8 mouse cellular contexts compared by ENCODE assay signal in genomic region chr8:13785764-13786299, GRCm38 (mm10). TPM values are rescaled to one million over a fixed set of nuclear protein-coding genes. Genes with fewer than 3 reads are reported as not detected.
DNase-seq lines count a peak whose midpoint lies in the region; ATAC-seq lines count a peak whose summit lies in the region.

No protein-coding gene starts in this region.

- peak overlapping the region; percentile 72 for H3K4me3 ChIP-seq in intestine, embryonic 14.5 days (ENCODE audit: low read depth, low read length)

- H3K36me3 ChIP-seq in intestine, embryonic 14.5 days (ENCODE audit: control insufficient read depth, insufficient read depth, low read length), result peaks cover 41% of the 10 kb centered on the region

- peaks cover 9% of the 10 kb centered on the region for H3K4me1 ChIP-seq in intestine, embryonic 14.5 days (replicated peaks; ENCODE audit: control insufficient read depth, insufficient read depth, low read length)

- peak overlapping the region; percentile 82 for H3K4me2 ChIP-seq in intestine, embryonic 14.5 days (ENCODE audit: low read length)

- ATAC-seq in intestine, embryonic 14.5 days (replicated peaks; ENCODE audit: low FRiP score, low TSS enrichment, low read depth), result peak; percentile 96

- H3K9ac ChIP-seq in intestine, embryonic 14.5 days (ENCODE audit: low read length), result peak overlapping the region; percentile 98

- DNase-seq in adrenal gland, adult (ENCODE audit: inconsistent age in 2 of 2, low spot score in 1 of 2), result peak; percentile 95 to 98
- peak; percentile 98 for DNase-seq in embryo, embryonic 10.5 days (ENCODE audit: low spot score)
- DNase-seq in gastrocnemius, postnatal 25 days, result peak; percentile 95
- peak; percentile 100 for DNase-seq in intestine, embryonic 14.5 days (ENCODE audit: low spot score)
- DNase-seq in left cerebral cortex, postnatal 14 days (ENCODE audit: low spot score in 2 of 2), result peak; percentile 97
- peak; percentile 98 for DNase-seq in mesoderm, embryonic 11.5 days (ENCODE audit: low read depth, low spot score)
- peak; percentile 89 to 93 for DNase-seq in right cerebral cortex, postnatal 36 days (ENCODE audit: low spot score in 2 of 2)
- peak; percentile 97 for DNase-seq in yolk sac, embryonic 10.5 days (ENCODE audit: low spot score)

- peak overlapping the region; percentile 98 for H3K27ac ChIP-seq in intestine, embryonic 14.5 days (ENCODE audit: low read depth)

- H3K9me3 ChIP-seq in intestine, embryonic 14.5 days (ENCODE audit: control insufficient read depth, low read length), result no peaks in the 10 kb centered on the region

- intact Hi-C loops in left cerebral cortex, postnatal 14 days (cut with DNase I), result no loop called here

- under 1% methylated on average over 46 of the region's 47 CpGs for WGBS in intestine, embryonic 14.5 days

- no peaks in the 10 kb centered on the region for H3K27me3 ChIP-seq in intestine, embryonic 14.5 days (replicated peaks; ENCODE audit: control insufficient read depth, insufficient read depth, low read length)

RNA-seq across cellular contexts. Expression of gene Upf3a, which starts 0.4 kb away (rescaled TPM):
- 1 to 10 TPM; 8.3 to 9.4 TPM for total RNA-seq in gastrocnemius, postnatal 25 days (2021)
- 36.7 and 41.5 TPM in 2 replicates for polyA plus RNA-seq in intestine, embryonic 14.5 days (2014; fragmentation: Nextera tagmentation; extraction: Ambion mirVana)
- 10 to 100 TPM; 37.2 to 38.0 TPM for total RNA-seq in left cerebral cortex, postnatal 14 days (2021)

RNA-seq across cellular contexts. Expression of gene Cdc16, which starts 28.4 kb away (rescaled TPM):
- total RNA-seq in gastrocnemius, postnatal 25 days (2021), result 10 to 100 TPM; 26.9 to 31.0 TPM
- 175 and 187 TPM in 2 replicates for polyA plus RNA-seq in intestine, embryonic 14.5 days (2014; fragmentation: Nextera tagmentation; extraction: Ambion mirVana)
- total RNA-seq in left cerebral cortex, postnatal 14 days (2021), result 10 to 100 TPM; 54.2 to 57.4 TPM

RNA-seq across cellular contexts. Expression of gene AF366264, which starts 52.4 kb away (rescaled TPM):
- total RNA-seq in gastrocnemius, postnatal 25 days (2021), result not detected
- polyA plus RNA-seq in intestine, embryonic 14.5 days (2014; fragmentation: Nextera tagmentation; extraction: Ambion mirVana), result not detected in 2 replicates
- not detected for total RNA-seq in left cerebral cortex, postnatal 14 days (2021)

Comparison
In these comparisons a context has a peak if more than half of its experiments do, and no peak if none do; other contexts are left out.
1. Peak in every context shown above with its lines: DNase-seq, ATAC-seq, H3K4me3 ChIP-seq and H3K27ac ChIP-seq.